Mouse (Mus musculus) neural tube, embryonic 15.5 days (tissue): ENCODE measurements around the gene Ulk4. TPM values are rescaled to one million over a fixed set of nuclear protein-coding genes. Genes with fewer than 3 reads are reported as not detected.

Experiments used
- ATAC-seq: fragments of 200-750 bp; cut with Nextera tagmentation; 2 replicates; pipeline ENCODE4 v1.8.0; 2017; ENCODE audit warnings: mild to moderate bottlenecking, moderate TSS enrichment, moderate library complexity; ENCODE audit not compliant: low FRiP score
- H3K27ac ChIP-seq: fragments of 300-500 bp; sonication (generic); replicated peaks from 2 replicates; pipeline ENCODE4 v1.5.1; 2015; ENCODE audit warnings: mild to moderate bottlenecking, inconsistent platforms
- H3K27me3 ChIP-seq: fragments of 300-500 bp; sonication (generic); replicated peaks from 2 replicates; pipeline ENCODE4 v1.6.1; 2015; ENCODE audit warnings: inconsistent platforms
- H3K36me3 ChIP-seq: fragments of 300-500 bp; sonication (generic); 2 replicates; pipeline ENCODE4 v1.6.1; 2015; ENCODE audit warnings: inconsistent platforms
- H3K4me1 ChIP-seq: fragments of 300-500 bp; sonication (generic); 2 replicates; pipeline ENCODE4 v1.6.1; 2015; ENCODE audit warnings: inconsistent platforms
- H3K4me2 ChIP-seq: fragments of 300-500 bp; sonication (generic); 2 replicates; pipeline ENCODE4 v1.6.1; 2015; ENCODE audit warnings: inconsistent platforms, mild to moderate bottlenecking, moderate library complexity
- H3K4me3 ChIP-seq: fragments of 300-500 bp; sonication (generic); replicated peaks from 2 replicates; pipeline ENCODE4 v1.5.1; 2015; ENCODE audit warnings: mild to moderate bottlenecking, inconsistent platforms
- H3K9ac ChIP-seq: fragments of 300-500 bp; sonication (generic); replicated peaks from 2 replicates; pipeline ENCODE4 v1.6.1; 2015; ENCODE audit warnings: mild to moderate bottlenecking, inconsistent platforms
- H3K9me3 ChIP-seq: fragments of 300-500 bp; sonication (generic); replicated peaks from 2 replicates; pipeline ENCODE4 v1.6.1; 2016; ENCODE audit warnings: inconsistent platforms
- WGBS: fragments of 180-500 bp; shearing (Covaris S2); methylation state at CpG from one replicate; pipeline ENCODE4 v1.1.7; 2015; ENCODE audit warnings: mixed read lengths; 5-methylcytosine and 5-hydroxymethylcytosine counted together
- polyA plus RNA-seq: library from polyadenylated mRNA; unstranded; fragments of >200 nt; fragmentation: Nextera tagmentation; extraction: Ambion mirVana; gene quantifications from 2 replicates; pipeline ENCODE4 v1.2.1, GENCODE M21; 2015

Gene Ulk4
- 62.5 and 71.2 TPM in 2 replicates for polyA plus RNA-seq

GRCm38 (mm10) chr9:121277118-121278060, at the start of gene Ulk4:
Gene Ulk4, minus strand, starts transcription at chr9:121277197.
- Histone ChIP-seq H3K4me2 (peak within 1 kb of the TSS; percentile 82), H3K27me3 (no peaks in the 10 kb centered on the region), H3K36me3 (no peaks in the 10 kb centered on the region), H3K4me3 (peak within 1 kb of the TSS; percentile 83), H3K9me3 (no peaks in the 10 kb centered on the region), H3K9ac (peak within 1 kb of the TSS; percentile 70), H3K27ac (peak within 1 kb of the TSS; percentile 90), H3K4me1 (peaks cover 22% of the 10 kb centered on the region)
- ATAC-seq, result peak; percentile 96
- WGBS, result under 1% methylated on average over 59 of the region's 59 CpGs

GRCm38 (mm10) chr9:121322034-121322433, 45.0 kb upstream of the Ulk4 start:
- 98% methylated on average over 14 of the region's 14 CpGs for whole genome bisulfite sequencing

GRCm38 (mm10) chr9:121321118-121321517, 44.1 kb upstream of the Ulk4 start:
- H3K36me3 ChIP-seq, result no peaks in the 10 kb centered on the region; the same call in 1 of the 2 replicates
- no peak overlapping the region for H3K4me2 ChIP-seq
- 86% methylated on average over 2 of the region's 2 CpGs for WGBS
- H3K9me3 ChIP-seq, result no peaks in the 10 kb centered on the region
- no peak overlapping the region for H3K27ac ChIP-seq
- H3K4me3 ChIP-seq, result no peak overlapping the region
- H3K4me1 ChIP-seq, result peaks cover 29% of the 10 kb centered on the region
- ATAC-seq, result no peak
- H3K9ac ChIP-seq, result no peak overlapping the region
- no peaks in the 10 kb centered on the region for H3K27me3 ChIP-seq

More at GRCm38 (mm10) chr9:121322034-121322433, 45.0 kb upstream of the Ulk4 start:
- Histone ChIP-seq H3K9me3 (no peaks in the 10 kb centered on the region), H3K4me1 (peaks cover 20% of the 10 kb centered on the region), H3K4me3 (no peak overlapping the region), H3K27me3 (no peaks in the 10 kb centered on the region), H3K9ac (no peak overlapping the region), H3K4me2 (no peak overlapping the region), H3K27ac (no peak overlapping the region), H3K36me3 (no peaks in the 10 kb centered on the region; the same call in 1 of the 2 replicates)
- no peak for ATAC-seq

- no peak overlapping the region for H3K9ac ChIP-seq
- WGBS, result 73% methylated on average over 2 of the region's 2 CpGs
- no peaks in the 10 kb centered on the region; the same call in 1 of the 2 replicates for H3K36me3 ChIP-seq
- no peak overlapping the region for H3K27ac ChIP-seq
- no peak for ATAC-seq
- H3K4me2 ChIP-seq, result no peak overlapping the region
- peaks cover 36% of the 10 kb centered on the region for H3K4me1 ChIP-seq
- no peaks in the 10 kb centered on the region for H3K9me3 ChIP-seq
- no peak overlapping the region for H3K4me3 ChIP-seq
- no peaks in the 10 kb centered on the region for H3K27me3 ChIP-seq
Measured at GRCm38 (mm10) chr9:121320433-121320832, 43.4 kb upstream of the Ulk4 start.

- Histone ChIP-seq H3K9ac (no peak overlapping the region), H3K36me3 (no peaks in the 10 kb centered on the region; the same call in 1 of the 2 replicates), H3K4me1 (peaks cover 46% of the 10 kb centered on the region), H3K4me2 (no peak overlapping the region), H3K27me3 (no peaks in the 10 kb centered on the region), H3K4me3 (no peak overlapping the region), H3K27ac (peak overlapping the region; percentile 35; the same call in 1 of the 2 replicates), H3K9me3 (no peaks in the 10 kb centered on the region)
- WGBS, result 43% methylated on average over 10 of the region's 10 CpGs
- ATAC-seq, result peak; percentile 28; the same call in 1 of the 2 replicates
Measured at GRCm38 (mm10) chr9:121319323-121319966, 42.4 kb upstream of the Ulk4 start.

- Histone ChIP-seq H3K27ac (peak overlapping the region; percentile 54), H3K27me3 (no peaks in the 10 kb centered on the region), H3K9me3 (no peaks in the 10 kb centered on the region), H3K4me2 (no peak overlapping the region), H3K4me3 (no peak overlapping the region), H3K4me1 (peaks cover 72% of the 10 kb centered on the region), H3K9ac (no peak overlapping the region), H3K36me3 (no peaks in the 10 kb centered on the region; the same call in 1 of the 2 replicates)
- WGBS, result 44% methylated on average over 12 of the region's 12 CpGs
- no peak for ATAC-seq
Measured at GRCm38 (mm10) chr9:121316621-121317405, 39.8 kb upstream of the Ulk4 start.

GRCm38 (mm10) chr9:121315901-121316595, 39.1 kb upstream of the Ulk4 start:
- no peaks in the 10 kb centered on the region for H3K36me3 ChIP-seq
- H3K9ac ChIP-seq, result no peak overlapping the region
- H3K27ac ChIP-seq, result peak overlapping the region; percentile 87; the same call in 1 of the 2 replicates
- no peak for ATAC-seq
- 66% methylated on average over 4 of the region's 4 CpGs for WGBS
- peaks cover 74% of the 10 kb centered on the region for H3K4me1 ChIP-seq
- no peak overlapping the region for H3K4me2 ChIP-seq
- H3K27me3 ChIP-seq, result no peaks in the 10 kb centered on the region
- no peaks in the 10 kb centered on the region for H3K9me3 ChIP-seq
- H3K4me3 ChIP-seq, result no peak overlapping the region

GRCm38 (mm10) chr9:121314541-121315152, 37.6 kb upstream of the Ulk4 start:
- WGBS, result 12% methylated on average over 14 of the region's 14 CpGs
- no peaks in the 10 kb centered on the region for H3K36me3 ChIP-seq
- peak overlapping the region; percentile 11; the same call in 1 of the 2 replicates for H3K9ac ChIP-seq
- peak overlapping the region; percentile 57 for H3K4me2 ChIP-seq
- H3K4me1 ChIP-seq, result peaks cover 63% of the 10 kb centered on the region
- peak overlapping the region; percentile 13; the same call in 1 of the 2 replicates for H3K4me3 ChIP-seq
- 0 out of 2 replicates have a peak, but pooled peaks have one; percentile 21 for ATAC-seq
- H3K9me3 ChIP-seq, result no peaks in the 10 kb centered on the region
- peak overlapping the region; percentile 87 for H3K27ac ChIP-seq
- no peaks in the 10 kb centered on the region for H3K27me3 ChIP-seq

GRCm38 (mm10) chr9:121313656-121314374, 36.8 kb upstream of the Ulk4 start:
- Histone ChIP-seq H3K4me3 (peak overlapping the region; percentile 13), H3K4me2 (peak overlapping the region; percentile 57), H3K27ac (peak overlapping the region; percentile 87), H3K36me3 (no peaks in the 10 kb centered on the region), H3K9me3 (no peaks in the 10 kb centered on the region), H3K4me1 (peaks cover 64% of the 10 kb centered on the region), H3K9ac (peak overlapping the region; percentile 28; the same call in 1 of the 2 replicates), H3K27me3 (no peaks in the 10 kb centered on the region)
- peak; percentile 58; the same call in 1 of the 2 replicates for ATAC-seq
- WGBS, result 1% methylated on average over 21 of the region's 21 CpGs
